Mouse (Mus musculus) cerebellum, adult 2 months (tissue): ENCODE data around the gene Fam129b.

Source experiments
- CTCF ChIP-seq: fragments of 200-500 bp; IDR thresholded peaks from 2 replicates; pipeline ENCODE4 v1.5.1; 2011; ENCODE audit warnings: low read depth, mild to moderate bottlenecking, control low read depth, low read length, moderate library complexity, borderline replicate concordance; ENCODE audit not compliant: insufficient read depth
- POLR2A ChIP-seq: fragments of 200-500 bp; IDR thresholded peaks from 2 replicates; pipeline ENCODE4 v1.6.1; 2011; ENCODE audit warnings: low read length, control low read depth, borderline replicate concordance; ENCODE audit not compliant: insufficient read depth

DNA sequence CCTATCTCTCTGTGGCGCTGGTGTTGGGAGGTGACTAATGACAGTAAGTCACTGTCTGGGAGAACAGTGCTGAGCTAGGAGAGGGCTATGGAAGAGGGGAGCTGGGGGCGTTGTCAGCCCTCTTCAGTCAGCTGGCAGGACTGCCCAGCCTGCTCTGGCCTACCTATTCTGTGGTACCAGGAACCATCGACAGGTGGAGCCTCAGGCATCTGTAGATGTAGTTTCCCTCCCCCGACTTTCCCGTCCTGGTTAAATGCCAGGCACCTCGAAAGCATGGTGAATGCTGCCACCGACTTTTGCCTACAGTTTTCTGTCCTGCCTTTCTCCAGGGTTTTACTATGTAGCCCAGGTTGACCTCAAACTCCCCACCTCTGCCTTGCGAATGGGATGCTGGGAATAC, 81.4 kb downstream of the Fam129b start:
- TF ChIP-seq POLR2A, result no peak
- TF ChIP-seq CTCF, result 0 out of 2 replicates have a peak, but pooled peaks have one; percentile 36
